Mouse (Mus musculus) ovary, adult 10 weeks (tissue): ENCODE measurements around the gene Oscp1. TPM values are rescaled to one million over a fixed set of nuclear protein-coding genes. Genes with fewer than 3 reads are reported as not detected.

Source experiments
- polyA plus RNA-seq: library from polyadenylated mRNA; stranded (reverse); fragments of 350-450 nt; fragmentation: Illumina TruSeq; extraction: RNeasy Lipid Tissue Mini Kit (QIAGEN cat#74804); gene quantifications from one replicate; pipeline ENCODE4 v1.2.3, GENCODE M21; 2014

Gene Oscp1
- 1.4 TPM for polyA plus RNA-seq

DNA sequence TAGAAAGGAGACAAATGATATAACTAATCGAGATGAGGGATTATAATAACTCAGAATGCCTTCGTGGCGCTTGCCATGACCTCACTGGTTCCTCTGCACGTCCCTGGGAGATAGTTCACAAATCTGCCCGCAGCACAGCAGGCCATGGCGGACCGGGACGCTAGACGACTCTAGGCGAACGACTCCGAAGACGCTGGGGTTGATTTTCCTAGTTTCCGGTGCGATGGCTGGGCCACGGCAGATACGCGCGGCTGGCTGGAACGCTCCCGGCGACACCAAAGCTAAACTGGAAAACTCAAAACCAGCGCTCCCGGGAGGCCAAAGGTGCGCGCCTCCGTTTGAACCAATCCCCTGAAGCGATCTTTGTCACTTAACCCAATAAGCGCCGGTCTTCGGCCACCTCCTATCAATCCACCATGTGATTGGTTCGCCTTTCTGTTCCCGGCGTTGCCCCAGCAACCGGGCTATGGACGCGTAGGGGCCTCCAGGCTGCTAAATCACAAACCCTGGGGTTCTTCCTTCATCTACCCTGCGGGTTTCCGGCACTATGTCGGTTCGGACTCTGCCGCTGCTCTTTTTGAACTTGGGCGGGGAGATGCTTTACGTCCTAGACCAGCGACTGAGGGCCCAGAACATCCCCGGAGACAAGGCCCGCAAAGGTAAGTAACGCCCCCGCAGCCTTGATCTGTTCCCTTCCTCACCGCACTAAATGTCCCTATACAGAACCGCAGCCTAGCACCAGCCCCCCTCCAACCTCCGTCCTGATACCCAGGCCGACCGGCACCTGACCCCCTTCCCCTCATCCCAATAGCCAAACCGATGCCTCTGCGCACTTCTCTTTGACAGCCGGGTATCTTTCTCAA lies at the start of gene Oscp1:
Oscp1 (plus strand) TSS at position 432 of the 863 bp plus-strand sequence.

DNA sequence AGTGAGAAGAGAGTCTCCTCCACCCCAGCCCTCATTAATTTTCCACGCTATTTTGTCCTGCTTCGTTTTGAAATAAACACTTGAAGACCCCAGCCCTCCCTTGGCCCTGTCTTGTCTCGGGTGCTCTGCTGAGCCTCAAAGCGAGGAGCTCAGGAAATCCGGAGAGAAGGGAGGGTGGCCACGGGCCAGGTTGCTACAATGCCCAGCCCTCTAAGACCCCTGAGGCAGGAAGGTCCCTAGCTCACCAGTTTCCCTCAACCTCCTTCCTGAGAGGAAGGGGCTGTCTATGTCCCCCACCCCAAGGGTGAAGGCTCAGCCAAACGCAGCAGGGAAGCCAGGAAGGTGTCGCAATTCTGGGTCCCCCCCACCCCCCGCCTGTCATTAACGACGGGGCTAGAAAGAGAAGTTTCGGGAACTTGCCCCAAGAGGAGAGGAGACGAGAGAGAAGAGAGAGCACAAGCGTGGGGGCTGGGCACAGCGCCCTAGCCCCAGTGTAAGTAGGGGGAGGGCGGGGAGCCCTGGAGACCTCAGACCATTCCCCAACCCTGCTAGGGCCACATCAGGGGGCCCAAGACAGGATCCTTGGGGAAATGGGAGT lies 34.0 kb upstream of the Oscp1 start, which contains the start of gene Csf3r:
Csf3r (plus strand) TSS at position 248 of the 598 bp plus-strand sequence.

DNA sequence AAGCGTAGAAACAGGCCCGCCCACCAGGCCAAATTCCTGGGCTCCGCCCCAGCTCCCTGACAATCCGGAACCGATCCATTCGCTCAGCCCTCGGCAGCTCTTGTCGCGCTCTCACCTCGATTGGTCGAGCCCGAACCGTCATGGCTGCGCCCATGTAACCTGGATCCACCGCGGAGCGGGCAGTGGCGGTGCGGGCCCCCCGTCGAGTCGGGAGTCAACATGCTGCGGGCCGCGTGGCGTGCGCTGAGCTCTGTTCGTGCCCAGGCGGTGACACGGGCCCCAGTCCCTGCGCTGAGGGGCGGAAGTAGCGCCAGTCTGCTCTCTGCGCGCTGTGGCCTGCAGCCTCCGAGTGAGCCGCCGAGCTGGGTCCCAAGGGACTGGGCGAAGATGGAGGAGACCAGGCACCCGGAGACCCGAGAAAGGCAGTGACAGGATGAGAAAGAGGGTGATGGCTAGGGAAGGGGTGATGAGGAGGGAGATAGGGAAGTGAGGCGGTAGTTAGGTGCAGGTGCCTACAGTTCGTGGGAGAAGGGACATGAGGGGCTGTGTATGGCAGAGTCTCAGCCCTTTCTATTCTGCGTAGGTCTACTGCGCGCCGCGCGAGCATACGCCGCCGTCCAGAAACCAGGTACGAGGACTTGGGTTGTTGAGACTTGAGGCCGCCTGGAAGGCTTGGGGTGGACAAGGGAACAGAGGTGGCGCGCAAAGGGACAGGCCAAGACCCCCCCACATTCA lies 11.3 kb upstream of the Oscp1 start, which contains the start of gene Mrps15:
Mrps15 (plus strand) TSS at position 75 of the 735 bp plus-strand sequence.

DNA sequence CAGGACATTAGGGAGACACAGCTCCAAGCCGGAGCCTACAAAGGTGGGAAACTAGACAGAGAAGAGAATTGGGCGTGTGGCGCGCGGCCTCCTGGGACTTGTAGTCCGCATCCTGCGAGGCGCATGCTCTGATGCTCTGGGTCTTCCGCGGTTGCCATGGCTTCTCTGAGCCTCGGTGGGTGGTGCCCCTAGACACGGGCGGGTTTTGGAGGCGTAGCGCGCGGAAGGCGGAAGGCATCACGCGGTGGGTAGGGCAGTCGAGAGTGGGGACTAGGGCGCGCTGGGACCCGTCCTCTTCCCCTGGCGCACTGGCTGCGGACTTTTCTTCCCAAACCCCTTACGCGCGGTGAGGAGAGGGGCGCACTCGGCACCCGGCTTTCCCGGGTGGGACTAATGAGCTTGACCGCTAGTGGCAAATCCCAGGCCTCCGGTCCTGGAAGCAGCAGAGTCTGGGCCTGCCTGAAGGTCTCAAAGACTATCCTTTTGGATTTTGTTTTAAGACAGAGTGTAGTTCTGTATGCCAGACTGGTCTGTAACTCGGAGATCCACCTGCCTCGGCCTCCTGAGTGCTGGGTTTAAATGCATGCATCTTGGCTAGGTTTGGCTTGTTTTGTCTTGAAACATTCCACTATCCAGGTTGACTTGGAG lies 38.2 kb downstream of the Oscp1 start, which contains the start of gene Lsm10:
Lsm10 (plus strand) TSS at position 160 of the 648 bp plus-strand sequence.

DNA sequence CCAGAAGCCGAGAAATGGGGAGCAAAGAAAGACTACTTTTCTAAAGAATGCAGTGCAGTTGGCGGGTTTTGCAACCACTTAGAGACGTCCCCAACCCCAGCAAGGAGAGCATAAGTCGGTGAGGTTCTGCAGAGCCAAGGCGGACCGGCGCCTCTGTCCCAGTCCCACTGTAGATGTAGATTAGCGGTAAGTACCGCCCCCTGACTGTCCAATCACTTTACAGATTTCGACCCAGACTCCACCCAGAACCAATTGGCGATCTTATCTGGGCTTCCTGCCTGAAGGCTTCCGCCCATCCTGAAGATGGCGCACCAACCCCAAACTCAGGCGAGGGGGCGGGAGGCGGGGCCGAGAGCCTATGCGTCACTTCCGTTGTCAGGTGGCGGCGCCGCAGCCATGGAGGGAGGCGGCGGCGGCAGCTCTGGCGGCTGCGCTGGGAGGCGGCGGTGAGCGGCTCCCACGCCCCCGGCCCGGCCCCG lies 45.3 kb downstream of the Oscp1 start, which contains the start of gene Stk40:
Stk40 (plus strand) TSS at position 368 of the 479 bp plus-strand sequence.

Other genes with a start within 250 kb of the Oscp1 start
- 0.17 TPM for gene Csf3r, start 34.0 kb upstream of the Oscp1 start, polyA plus RNA-seq
- gene Mrps15, start 11.6 kb upstream of the Oscp1 start, polyA plus RNA-seq = 91.4 TPM
- gene Lsm10, start 38.1 kb downstream of the Oscp1 start, polyA plus RNA-seq = 3.6 TPM
- gene Stk40, start 45.4 kb downstream of the Oscp1 start, polyA plus RNA-seq = 2.7 TPM
- gene Eva1b, start 89.2 kb downstream of the Oscp1 start, polyA plus RNA-seq = not detected
- 0.40 TPM for gene Sh3d21, start 104.9 kb downstream of the Oscp1 start, polyA plus RNA-seq
- 292 TPM for gene Thrap3, start 144.2 kb downstream of the Oscp1 start, polyA plus RNA-seq
- gene Map7d1, start 197.8 kb downstream of the Oscp1 start, polyA plus RNA-seq = 1.6 TPM
- 27.5 TPM for gene Trappc3, start 203.8 kb downstream of the Oscp1 start, polyA plus RNA-seq
- gene Col8a2, start 228.2 kb downstream of the Oscp1 start, polyA plus RNA-seq = 2.4 TPM